Mouse (Mus musculus) natural killer cell, adult 2 months (primary cell): ENCODE results near the gene Abcb6.

Experiments
- DNase-seq, 2 experiments: peaks; one replicate each; pipeline ENCODE4 v3.0.0; 2022; ENCODE audit warnings: low spot score in 2 of 2

The Abcb6 gene

GRCm38 (mm10) chr1:75201236-75201635 lies 21.0 kb upstream of the Abcb6 start:
- DNase-seq, result no peak

- DNase-seq, result peak; percentile 19 to 36
Measured at GRCm38 (mm10) chr1:75192452-75192851, 12.3 kb upstream of the Abcb6 start.

- DNase-seq, result peak; percentile 93 to 95
Measured at GRCm38 (mm10) chr1:75191622-75192402, 11.6 kb upstream of the Abcb6 start, which contains the start of the genes Ankzf1 and Atg9a. Gene Ankzf1 (plus strand): TSS chr1:75192151. Gene Atg9a (minus strand): TSS chr1:75192196.

- no peak for DNase-seq
Measured at GRCm38 (mm10) chr1:75191258-75191621, 11.0 kb upstream of the Abcb6 start.

GRCm38 (mm10) chr1:75190577-75190976 lies 10.4 kb upstream of the Abcb6 start:
- no peak for DNase-seq

- no peak for DNase-seq
Measured at GRCm38 (mm10) chr1:75187914-75188483, 7.8 kb upstream of the Abcb6 start.

- DNase-seq, result no peak
Measured at GRCm38 (mm10) chr1:75187126-75187525, 6.9 kb upstream of the Abcb6 start.

- DNase-seq, result no peak
Measured at GRCm38 (mm10) chr1:75185495-75185894, 5.3 kb upstream of the Abcb6 start.

GRCm38 (mm10) chr1:75182160-75182559 lies 2.0 kb upstream of the Abcb6 start:
- no peak for DNase-seq

- no peak for DNase-seq
Measured at GRCm38 (mm10) chr1:75181377-75181870, 1.2 kb upstream of the Abcb6 start.

GRCm38 (mm10) chr1:75180741-75181140 lies 549 bp upstream of the Abcb6 start:
- no peak for DNase-seq

GRCm38 (mm10) chr1:75179334-75180104 lies 673 bp downstream of the Abcb6 start:
- peak; percentile 3 to 7 for DNase-seq

- DNase-seq, result peak; percentile 97
Measured at GRCm38 (mm10) chr1:75168472-75169464, 11.4 kb downstream of the Abcb6 start, which contains the start of gene Zfand2b. Gene Zfand2b (plus strand): TSS chr1:75168646.

- no peak for DNase-seq
Measured at GRCm38 (mm10) chr1:75168093-75168471, 12.1 kb downstream of the Abcb6 start.

GRCm38 (mm10) chr1:75160256-75160617 lies 20.0 kb downstream of the Abcb6 start:
- no peak for DNase-seq

- no peak for DNase-seq
Measured at GRCm38 (mm10) chr1:75159540-75160255, 20.5 kb downstream of the Abcb6 start.

- no peak for DNase-seq
Measured at GRCm38 (mm10) chr1:75158990-75159389, 21.2 kb downstream of the Abcb6 start.

- no peak for DNase-seq
Measured at GRCm38 (mm10) chr1:75155837-75156236, 24.4 kb downstream of the Abcb6 start.

- DNase-seq, result no peak
Measured at GRCm38 (mm10) chr1:75148727-75149126, 31.5 kb downstream of the Abcb6 start.

GRCm38 (mm10) chr1:75147411-75148135 lies 32.6 kb downstream of the Abcb6 start:
- DNase-seq, result no peak
